Mouse (Mus musculus): Measurements from ENCODE around the gene Thrsp.

Thrsp gene

GRCm38 (mm10) chr7:97416473-97416872, 1.1 kb downstream of the Thrsp start:
- DNase-seq = peak; percentile 54

- DNase-seq = peak; percentile 42
Measured at GRCm38 (mm10) chr7:97414915-97415687, 2.4 kb downstream of the Thrsp start.

GRCm38 (mm10) chr7:97414426-97414825, 3.1 kb downstream of the Thrsp start:
- no peak for DNase-seq

- DNase-seq = no peak
Measured at GRCm38 (mm10) chr7:97413981-97414380, 3.5 kb downstream of the Thrsp start.

- no peak for DNase-seq
Measured at GRCm38 (mm10) chr7:97411575-97411974, 6.0 kb downstream of the Thrsp start.

- no peak for DNase-seq
Measured at GRCm38 (mm10) chr7:97411106-97411505, 6.4 kb downstream of the Thrsp start.

GRCm38 (mm10) chr7:97407145-97407544, 10.4 kb downstream of the Thrsp start:
- no peak for DNase-seq

- peak; percentile 78 for DNase-seq
Measured at GRCm38 (mm10) chr7:97399960-97400715, 17.4 kb downstream of the Thrsp start, which contains the start of gene Ndufc2. TSS of gene Ndufc2 (plus strand) at chr7:97400003.

- no peak for DNase-seq
Measured at GRCm38 (mm10) chr7:97398943-97399342, 18.6 kb downstream of the Thrsp start.

- DNase-seq = no peak
Measured at GRCm38 (mm10) chr7:97394375-97394774, 23.2 kb downstream of the Thrsp start.

- no peak for DNase-seq
Measured at GRCm38 (mm10) chr7:97392079-97392445, 25.5 kb downstream of the Thrsp start.

- DNase-seq = peak; percentile 7
Measured at GRCm38 (mm10) chr7:97391293-97392078, 26.0 kb downstream of the Thrsp start.

GRCm38 (mm10) chr7:97388541-97388940, 29.0 kb downstream of the Thrsp start:
- DNase-seq = no peak

GRCm38 (mm10) chr7:97387561-97388147, 29.9 kb downstream of the Thrsp start:
- peak; percentile 55 for DNase-seq

GRCm38 (mm10) chr7:97386806-97387370, 30.6 kb downstream of the Thrsp start:
- DNase-seq = peak; percentile 97

GRCm38 (mm10) chr7:97386106-97386805, 31.3 kb downstream of the Thrsp start:
- peak; percentile 44 for DNase-seq

- no peak for DNase-seq
Measured at GRCm38 (mm10) chr7:97383496-97384132, 33.9 kb downstream of the Thrsp start.

GRCm38 (mm10) chr7:97382661-97383060, 34.9 kb downstream of the Thrsp start:
- no peak for DNase-seq

GRCm38 (mm10) chr7:97380500-97381123, 36.9 kb downstream of the Thrsp start:
- DNase-seq = no peak

- no peak for DNase-seq
Measured at GRCm38 (mm10) chr7:97379304-97379703, 38.2 kb downstream of the Thrsp start.

GRCm38 (mm10) chr7:97375906-97376305, 41.6 kb downstream of the Thrsp start:
- no peak for DNase-seq

All from cerebellum, adult 11-12 months (tissue).